In genomic region chr11:121548996-121549842, GRCm38 (mm10) we compare ENCODE assay signal across 8 mouse cellular contexts. TPM values are rescaled to one million over a fixed set of nuclear protein-coding genes. Genes with fewer than 3 reads are reported as not detected.
A peak's percentile ranks its signal among the peaks of the same experiment; 100 is the strongest.
DNase-seq lines count a peak whose midpoint lies in the region; ATAC-seq lines count a peak whose summit lies in the region.
"Had no signal": no experiment of that assay in that cellular context is flagged by ENCODE, and none has a peak within 500 bp of the region (broad histone marks: within the 10 kb centered on the region; RNA-seq: fewer than 3 reads in every experiment).

No protein-coding gene starts in this region.

- no peak for ATAC-seq in megakaryocyte, adult 5-6 weeks (ENCODE audit: poor library complexity, severe bottlenecking)
- peak; percentile 25 for ATAC-seq in liver, embryonic 16.5 days (ENCODE audit: low read depth)
- ATAC-seq in stomach, embryonic 15.5 days (ENCODE audit: insufficient read depth, low FRiP score, low read depth) = no peak

- H3K4me1 ChIP-seq in megakaryocyte, embryonic 14.5 days = peaks cover 95% of the 10 kb centered on the region
- peaks cover 32% of the 10 kb centered on the region for H3K4me1 ChIP-seq in forebrain, embryonic 10.5 days
- peaks cover 50% of the 10 kb centered on the region for H3K4me1 ChIP-seq in liver, embryonic 16.5 days (ENCODE audit: control insufficient read depth, low read depth, low read length)
- H3K4me1 ChIP-seq in stomach, embryonic 15.5 days = peaks cover 15% of the 10 kb centered on the region

- peak overlapping the region; percentile 31 for H3K4me3 ChIP-seq in megakaryocyte, embryonic 14.5 days (replicated peaks)
- H3K4me3 ChIP-seq in forebrain, embryonic 10.5 days = no peak overlapping the region
- H3K4me3 ChIP-seq in liver, embryonic 16.5 days (ENCODE audit: low read depth, low read length) = no peak overlapping the region
- no peak overlapping the region for H3K4me3 ChIP-seq in stomach, embryonic 15.5 days (replicated peaks)

- H3K9ac ChIP-seq in liver, embryonic 16.5 days (ENCODE audit: low read depth, low read length) = peak overlapping the region; percentile 40; the same call in 1 of the 2 replicates
- no peak overlapping the region for H3K9ac ChIP-seq in stomach, embryonic 15.5 days

- peak overlapping the region; percentile 83 for H3K27ac ChIP-seq in forebrain, embryonic 10.5 days
- H3K27ac ChIP-seq in liver, embryonic 16.5 days (ENCODE audit: low read length) = peak overlapping the region; percentile 96
- H3K27ac ChIP-seq in stomach, embryonic 15.5 days = peak overlapping the region; percentile 71; the same call in 1 of the 2 replicates
- H3K27ac ChIP-seq: macrophage had no signal

- H3K27me3 ChIP-seq in megakaryocyte, embryonic 14.5 days (replicated peaks) = no peaks in the 10 kb centered on the region
- H3K27me3 ChIP-seq in forebrain, embryonic 10.5 days (ENCODE audit: poor library complexity, severe bottlenecking) = no peaks in the 10 kb centered on the region
- H3K27me3 ChIP-seq in liver, embryonic 16.5 days (ENCODE audit: control insufficient read depth, insufficient read depth, low read depth, low read length) = no peaks in the 10 kb centered on the region
- no peaks in the 10 kb centered on the region for H3K27me3 ChIP-seq in stomach, embryonic 15.5 days (replicated peaks)

- H3K4me2 ChIP-seq in liver, embryonic 16.5 days (ENCODE audit: low read depth, low read length) = peak overlapping the region; percentile 43
- no peak overlapping the region for H3K4me2 ChIP-seq in stomach, embryonic 15.5 days

- peaks cover 33% of the 10 kb centered on the region for H3K36me3 ChIP-seq in megakaryocyte, embryonic 14.5 days (replicated peaks; ENCODE audit: low read length)
- H3K36me3 ChIP-seq in forebrain, embryonic 10.5 days (replicated peaks) = 0 out of 2 replicates have a peak, but pooled peaks cover 4% of the 10 kb centered on the region
- peaks cover 3% of the 10 kb centered on the region; the same call in 1 of the 2 replicates for H3K36me3 ChIP-seq in liver, embryonic 16.5 days (ENCODE audit: control insufficient read depth, insufficient read depth)
- H3K36me3 ChIP-seq in stomach, embryonic 15.5 days = no peaks in the 10 kb centered on the region

- H3K9me3 ChIP-seq in megakaryocyte, embryonic 14.5 days = no peaks in the 10 kb centered on the region
- no peaks in the 10 kb centered on the region for H3K9me3 ChIP-seq in forebrain, embryonic 10.5 days
- H3K9me3 ChIP-seq in liver, embryonic 16.5 days (replicated peaks; ENCODE audit: control insufficient read depth, low read length) = no peaks in the 10 kb centered on the region
- no peaks in the 10 kb centered on the region for H3K9me3 ChIP-seq in stomach, embryonic 15.5 days

- no peak for DNase-seq in forebrain, embryonic 10.5 days (ENCODE audit: extremely low spot score, low spot score)
- peak; percentile 70 for DNase-seq in kidney, adult 9 months
- no peak for DNase-seq in thymus, adult 18-20 months

- WGBS in forebrain, embryonic 10.5 days = 77% methylated on average over 12 of the region's 12 CpGs
- 37% methylated on average over 12 of the region's 12 CpGs for WGBS in liver, embryonic 16.5 days (ENCODE audit: insufficient replicate concordance)
- 60% methylated on average over 12 of the region's 12 CpGs for WGBS in stomach, embryonic 15.5 days

RNA-seq across cellular contexts. Expression of gene Zfp750, which starts 30.1 kb away (rescaled TPM):
- polyA plus RNA-seq in megakaryocyte, embryonic 14.5 days (2012; ENCODE audit: insufficient read depth, low replicate concordance) = 0.09 TPM in 1 of 2 replicates, not detected in the other
- total RNA-seq in megakaryocyte, adult 5-6 weeks (2015) = 0.75 and 1.6 TPM in 2 replicates
- 0.07 and 0.24 TPM in 2 replicates for total RNA-seq in megakaryocyte, adult 5-6 weeks (2017)
- 0.49 and 0.69 TPM in 2 replicates for polyA plus RNA-seq in forebrain, embryonic 10.5 days (2016; fragmentation: Nextera tagmentation; extraction: Ambion mirVana)
- 1.3 and 1.8 TPM in 2 replicates for polyA plus RNA-seq in liver, embryonic 16.5 days (2015; fragmentation: Nextera tagmentation; extraction: Ambion mirVana)
- polyA plus RNA-seq in stomach, embryonic 15.5 days (2015; fragmentation: Nextera tagmentation; extraction: Ambion mirVana) = 7.0 and 10.9 TPM in 2 replicates
- polyA plus RNA-seq: macrophage had no signal
